Mouse (Mus musculus) embryonic fibroblast, embryonic 13.5 days (primary cell): ENCODE results near the gene Prex1.

Experiments used
- CTCF ChIP-seq: IDR thresholded peaks from 2 replicates; pipeline ENCODE4 v1.5.1; 2011; ENCODE audit warnings: mild to moderate bottlenecking, control low read depth, low read length, moderate library complexity, borderline replicate concordance; ENCODE audit not compliant: insufficient read depth
- POLR2A ChIP-seq: IDR thresholded peaks from 2 replicates; pipeline ENCODE4 v1.6.1; 2011; ENCODE audit warnings: low read depth, mild to moderate bottlenecking, control low read depth, low read length, moderate library complexity

DNA sequence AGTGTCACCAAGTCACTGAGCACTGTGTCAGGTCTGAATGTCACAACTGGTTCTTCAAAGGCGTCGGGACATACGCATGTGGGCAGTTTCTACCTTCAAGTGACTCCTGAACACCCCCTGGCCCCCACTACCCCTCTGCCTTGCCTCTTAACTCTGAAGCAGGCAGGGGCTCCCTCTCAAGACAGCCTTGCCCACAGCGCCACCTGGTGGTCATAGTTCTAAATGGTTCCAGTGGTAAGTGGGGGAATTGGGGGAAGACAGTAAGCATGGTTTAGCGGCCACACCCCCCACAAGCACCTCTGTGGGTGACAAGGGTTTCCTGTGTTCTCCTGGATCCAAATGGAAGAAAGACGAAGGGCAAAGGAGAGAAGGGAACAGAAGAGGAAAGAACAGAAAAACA, 149.7 kb downstream of the Prex1 start:
- peak; percentile 81; the same call in 1 of the 2 replicates for TF ChIP-seq CTCF
- TF ChIP-seq POLR2A: no peak
